Mouse (Mus musculus) forebrain, embryonic 14.5 days (tissue): ENCODE measurements around the gene Gcfc2. TPM values are rescaled to one million over a fixed set of nuclear protein-coding genes. Genes with fewer than 3 reads are reported as not detected.

Source experiments
- ATAC-seq: fragments of 200-750 bp; cut with Nextera tagmentation; 2 replicates; pipeline ENCODE4 v1.8.0; 2017; ENCODE audit warnings: mild to moderate bottlenecking, moderate library complexity
- DNase-seq: peaks from one replicate; pipeline ENCODE4 v3.0.0-alpha.2; 2015; ENCODE audit warnings: low spot score
- H3K27ac ChIP-seq: fragments of 300-500 bp; sonication (generic); 2 replicates; pipeline ENCODE4 v1.5.1; 2014; ENCODE audit warnings: low read depth, mild to moderate bottlenecking, control low read depth, low read length, moderate library complexity
- H3K27me3 ChIP-seq: fragments of 300-500 bp; sonication (generic); replicated peaks from 2 replicates; pipeline ENCODE4 v1.6.1; 2014; ENCODE audit warnings: low read length, control low read depth, mixed read lengths; ENCODE audit not compliant: control insufficient read depth, insufficient read depth
- H3K36me3 ChIP-seq: fragments of 300-500 bp; sonication (generic); 2 replicates; pipeline ENCODE4 v1.6.1; 2014; ENCODE audit warnings: low read length, control low read depth; ENCODE audit not compliant: control insufficient read depth, insufficient read depth
- H3K4me1 ChIP-seq: fragments of 300-500 bp; sonication (generic); 2 replicates; pipeline ENCODE4 v1.6.1; 2014; ENCODE audit warnings: antibody characterized with exemption, low read length, control low read depth; ENCODE audit not compliant: control insufficient read depth, insufficient read depth
- H3K4me2 ChIP-seq: fragments of 300-500 bp; sonication (generic); 2 replicates; pipeline ENCODE4 v1.6.1; 2014; ENCODE audit warnings: mild to moderate bottlenecking, control low read depth, low read length
- H3K4me3 ChIP-seq: fragments of 300-500 bp; sonication (generic); 2 replicates; pipeline ENCODE4 v1.5.1; 2014; ENCODE audit warnings: low read depth, low read length, control low read depth
- H3K9ac ChIP-seq: fragments of 300-500 bp; sonication (generic); 2 replicates; pipeline ENCODE4 v1.6.1; 2014; ENCODE audit warnings: mild to moderate bottlenecking, low read length, control low read depth, moderate library complexity
- H3K9me3 ChIP-seq: fragments of 300-500 bp; sonication (generic); replicated peaks from 2 replicates; pipeline ENCODE4 v1.6.1; 2016; ENCODE audit warnings: low read length, control low read depth, mixed read lengths; ENCODE audit not compliant: control insufficient read depth
- WGBS: fragments of 180-500 bp; shearing (Covaris S2); extraction: QIAGEN DNeasy Blood & Tissue Kit; methylation state at CpG from one replicate; pipeline ENCODE4 v1.1.7; 2014; 5-methylcytosine and 5-hydroxymethylcytosine counted together
- polyA plus RNA-seq: library from polyadenylated mRNA; unstranded; fragments of >200 nt; fragmentation: Nextera tagmentation; extraction: Ambion mirVana; gene quantifications from 2 replicates; pipeline ENCODE4 v1.2.1, GENCODE M21; 2014

Gcfc2 gene
- 6.9 and 8.6 TPM in 2 replicates for polyA plus RNA-seq

GRCm38 (mm10) chr6:81923523-81924142, at the start of gene Gcfc2:
Gene Gcfc2 (plus strand): TSS chr6:81923669.
- peak within 1 kb of the TSS; percentile 66 for H3K4me3 ChIP-seq
- peak within 1 kb of the TSS; percentile 79 for H3K9ac ChIP-seq
- WGBS = under 1% methylated on average over 56 of the region's 56 CpGs
- H3K4me2 ChIP-seq = peak within 1 kb of the TSS; percentile 58
- ATAC-seq (peak; percentile 98), DNase-seq (peak; percentile 96)
- H3K36me3 ChIP-seq = peaks cover 32% of the 10 kb centered on the region
- no peaks in the 10 kb centered on the region for H3K27me3 ChIP-seq
- H3K9me3 ChIP-seq = no peaks in the 10 kb centered on the region
- peaks cover 6% of the 10 kb centered on the region for H3K4me1 ChIP-seq
- H3K27ac ChIP-seq = no peak within 1 kb of the TSS

- H3K4me3 ChIP-seq = no peak overlapping the region
- H3K27me3 ChIP-seq = no peaks in the 10 kb centered on the region
- H3K4me1 ChIP-seq = no peaks in the 10 kb centered on the region
- no peaks in the 10 kb centered on the region for H3K36me3 ChIP-seq
- no peak overlapping the region for H3K27ac ChIP-seq
- no peak for ATAC-seq
- no peaks in the 10 kb centered on the region for H3K9me3 ChIP-seq
- no peak overlapping the region for H3K9ac ChIP-seq
- 83% methylated on average over 2 of the region's 3 CpGs for WGBS
- no peak for DNase-seq
- H3K4me2 ChIP-seq = no peak overlapping the region
These were observed 27.7 kb upstream of the Gcfc2 start for GRCm38 (mm10) chr6:81895678-81896230.

- no peaks in the 10 kb centered on the region for H3K4me1 ChIP-seq
- no peak overlapping the region for H3K4me2 ChIP-seq
- no peaks in the 10 kb centered on the region for H3K27me3 ChIP-seq
- 91% methylated on average over 25 of the region's 25 CpGs for WGBS
- H3K9ac ChIP-seq = no peak overlapping the region
- H3K9me3 ChIP-seq = no peaks in the 10 kb centered on the region
- H3K27ac ChIP-seq = no peak overlapping the region
- ATAC-seq (no peak), DNase-seq (no peak)
- no peaks in the 10 kb centered on the region for H3K36me3 ChIP-seq
- H3K4me3 ChIP-seq = no peak overlapping the region
These were observed 13.1 kb upstream of the Gcfc2 start for GRCm38 (mm10) chr6:81910302-81910855.

- no peak overlapping the region for H3K4me2 ChIP-seq
- DNase-seq = no peak
- 91% methylated on average over 5 of the region's 5 CpGs for WGBS
- no peak overlapping the region for H3K4me3 ChIP-seq
- no peaks in the 10 kb centered on the region for H3K4me1 ChIP-seq
- H3K36me3 ChIP-seq = no peaks in the 10 kb centered on the region
- ATAC-seq = no peak
- H3K27me3 ChIP-seq = no peaks in the 10 kb centered on the region
- no peak overlapping the region for H3K9ac ChIP-seq
- H3K27ac ChIP-seq = no peak overlapping the region
- no peaks in the 10 kb centered on the region for H3K9me3 ChIP-seq
These were observed 12.2 kb upstream of the Gcfc2 start for GRCm38 (mm10) chr6:81911244-81911643.

- no peak for ATAC-seq
- H3K4me1 ChIP-seq = no peaks in the 10 kb centered on the region
- WGBS = 77% methylated on average over 4 of the region's 4 CpGs
These were observed 11.8 kb upstream of the Gcfc2 start for GRCm38 (mm10) chr6:81911713-81912112.

GRCm38 (mm10) chr6:81912177-81912576, 11.3 kb upstream of the Gcfc2 start:
- Histone ChIP-seq H3K36me3 (no peaks in the 10 kb centered on the region), H3K9me3 (no peaks in the 10 kb centered on the region), H3K4me1 (no peaks in the 10 kb centered on the region), H3K9ac (no peak overlapping the region), H3K4me3 (no peak overlapping the region), H3K27me3 (no peaks in the 10 kb centered on the region), H3K4me2 (no peak overlapping the region), H3K27ac (no peak overlapping the region)
- WGBS = 71% methylated on average over 3 of the region's 3 CpGs
- DNase-seq = peak; percentile 37
- peak; percentile 44; the same call in 1 of the 2 replicates for ATAC-seq

More at GRCm38 (mm10) chr6:81911713-81912112, 11.8 kb upstream of the Gcfc2 start:
- Histone ChIP-seq H3K4me2 (no peak overlapping the region), H3K9me3 (no peaks in the 10 kb centered on the region), H3K9ac (no peak overlapping the region), H3K36me3 (no peaks in the 10 kb centered on the region), H3K27me3 (no peaks in the 10 kb centered on the region), H3K27ac (no peak overlapping the region), H3K4me3 (no peak overlapping the region)
- DNase-seq = no peak

GRCm38 (mm10) chr6:81924304-81924703, 835 bp downstream of the Gcfc2 start:
- 13% methylated on average over 5 of the region's 5 CpGs for WGBS
- H3K36me3 ChIP-seq = peaks cover 35% of the 10 kb centered on the region
- H3K9ac ChIP-seq = peak overlapping the region; percentile 79
- no peaks in the 10 kb centered on the region for H3K9me3 ChIP-seq
- peaks cover 6% of the 10 kb centered on the region for H3K4me1 ChIP-seq
- H3K27ac ChIP-seq = no peak overlapping the region
- ATAC-seq = peak; percentile 45; the same call in 1 of the 2 replicates
- DNase-seq = peak; percentile 8
- no peaks in the 10 kb centered on the region for H3K27me3 ChIP-seq
- peak overlapping the region; percentile 66 for H3K4me3 ChIP-seq
- peak overlapping the region; percentile 58 for H3K4me2 ChIP-seq

GRCm38 (mm10) chr6:81929402-81929801, 5.9 kb downstream of the Gcfc2 start:
- no peaks in the 10 kb centered on the region for H3K9me3 ChIP-seq
- H3K27ac ChIP-seq = no peak overlapping the region
- H3K4me3 ChIP-seq = no peak overlapping the region
- no peak for ATAC-seq
- WGBS = 86% methylated on average over 4 of the region's 4 CpGs
- no peak overlapping the region for H3K9ac ChIP-seq
- H3K4me2 ChIP-seq = no peak overlapping the region
- no peak for DNase-seq
- peaks cover 80% of the 10 kb centered on the region for H3K36me3 ChIP-seq
- no peaks in the 10 kb centered on the region for H3K27me3 ChIP-seq
- peaks cover 3% of the 10 kb centered on the region for H3K4me1 ChIP-seq

- 96% methylated on average over 3 of the region's 3 CpGs for WGBS
- no peak overlapping the region for H3K9ac ChIP-seq
These were observed 9.8 kb downstream of the Gcfc2 start for GRCm38 (mm10) chr6:81933281-81933680.

More at GRCm38 (mm10) chr6:81933281-81933680, 9.8 kb downstream of the Gcfc2 start:
- Histone ChIP-seq H3K9me3 (no peaks in the 10 kb centered on the region), H3K4me1 (no peaks in the 10 kb centered on the region), H3K4me2 (no peak overlapping the region), H3K36me3 (peaks cover 80% of the 10 kb centered on the region), H3K27me3 (no peaks in the 10 kb centered on the region), H3K27ac (no peak overlapping the region), H3K4me3 (no peak overlapping the region)
- DNase-seq = no peak
- ATAC-seq = no peak
